ENCODE assay signal across 30 mouse cellular contexts in the genomic region with DNA sequence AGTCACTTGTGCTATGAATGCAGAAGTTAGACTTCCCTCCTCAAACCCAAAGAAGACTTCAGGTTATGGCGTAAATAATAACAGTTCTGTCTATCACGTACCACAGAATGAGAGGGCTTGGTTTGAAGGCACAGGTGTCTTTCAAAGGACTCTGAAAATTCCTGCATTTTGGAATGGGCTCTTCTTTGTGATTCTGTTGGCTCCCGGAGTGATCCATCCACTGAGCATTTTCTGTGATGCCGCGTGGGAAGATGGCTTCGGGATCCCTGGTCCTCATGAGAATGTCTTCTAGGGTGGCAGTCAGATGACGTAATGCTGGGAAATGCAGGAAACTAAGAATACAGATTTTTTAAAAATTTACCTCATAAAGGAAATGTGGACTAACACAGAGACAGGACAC. TPM values are rescaled to one million over a fixed set of nuclear protein-coding genes. Genes with fewer than 3 reads are reported as not detected.
DNase-seq lines count a peak whose midpoint lies in the region; ATAC-seq and TF ChIP-seq lines count a peak whose summit lies in the region.
"Had no signal": no experiment of that assay in that cellular context is flagged by ENCODE, and none has a peak within 500 bp of the region (broad histone marks: within the 10 kb centered on the region; RNA-seq: fewer than 3 reads in every experiment).

No protein-coding gene starts in this region.

- H3K4me1 ChIP-seq in midbrain, embryonic 16.5 days (ENCODE audit: control insufficient read depth, insufficient read depth, low read length) = no peaks in the 10 kb centered on the region

- no peak overlapping the region for H3K4me2 ChIP-seq in myocyte (ENCODE audit: low read depth)
- no peak overlapping the region for H3K4me2 ChIP-seq in midbrain, embryonic 16.5 days (ENCODE audit: low read length)

- no peak for TF ChIP-seq POLR2A in myocyte (IDR thresholded peaks at IDR 0.05; ENCODE audit: insufficient read length, low read depth)

- WGBS in midbrain, embryonic 16.5 days = 88% methylated on average over 7 of the region's 7 CpGs

- ATAC-seq in midbrain, embryonic 16.5 days = no peak
- ATAC-seq: activated CD4-positive, CD25-positive, alpha-beta regulatory T cell, adult 4 months; CD4-positive, CD25-positive, alpha-beta regulatory T cell, adult 4 months; Patski had no signal

- intact Hi-C loops in gastrocnemius, postnatal 36 days (cut with DNase I) = loop anchor here (5.0 kb wide), 1 partner anchor 115 kb away; no protein-coding TSS in a partner anchor

- H3K79me2 ChIP-seq in myocyte (ENCODE audit: control insufficient read depth, insufficient read depth) = no peaks in the 10 kb centered on the region

- no peaks in the 10 kb centered on the region for H3K36me3 ChIP-seq in myocyte (ENCODE audit: control insufficient read depth, insufficient read depth)
- H3K36me3 ChIP-seq in midbrain, embryonic 16.5 days (ENCODE audit: control insufficient read depth, insufficient read depth, low read length) = no peaks in the 10 kb centered on the region
- H3K36me3 ChIP-seq: G1E had no signal

- H3ac ChIP-seq in myocyte (ENCODE audit: control insufficient read depth, insufficient read length) = no peak overlapping the region

- no peak overlapping the region for H3K27ac ChIP-seq in midbrain, embryonic 16.5 days (ENCODE audit: low read length)

- H3K27me3 ChIP-seq in myocyte (ENCODE audit: control insufficient read depth, insufficient read depth, insufficient read length) = no peaks in the 10 kb centered on the region
- no peaks in the 10 kb centered on the region for H3K27me3 ChIP-seq in midbrain, embryonic 16.5 days (ENCODE audit: control insufficient read depth, insufficient read depth, low read depth, low read length)
- H3K27me3 ChIP-seq: CH12.LX had no signal

- DNase-seq in ES-CJ7 (ENCODE audit: low read depth, low spot score) = peak; percentile 22
- peak; percentile 82 for DNase-seq in R1 (ENCODE audit: low read depth, low spot score)
- peak; percentile 44 for DNase-seq in ZHBTc4 (ENCODE audit: low read depth, low spot score)
- DNase-seq in adrenal gland, postnatal 14 days = no peak
- DNase-seq in kidney, postnatal 14 days = no peak
- DNase-seq in gastrocnemius, postnatal 36 days = no peak
- DNase-seq: adrenal gland, adult 2 months; adrenal gland, adult 8-10 months; adrenal gland, postnatal 10 days; adrenal gland, postnatal 25 days; adrenal gland, postnatal 36 days; B cell, adult 2 months; cerebellum, adult 11 months; cerebellum, adult 11-12 months; cerebellum, adult 18-20 months; cerebellum, adult 2 months; cerebellum, adult 8-10 months; cerebellum, adult 9-10 months had no signal

- H3K9ac ChIP-seq in midbrain, embryonic 16.5 days (ENCODE audit: low read depth, low read length) = no peak overlapping the region

- no peaks in the 10 kb centered on the region for H3K9me3 ChIP-seq in midbrain, embryonic 16.5 days (replicated peaks; ENCODE audit: control insufficient read depth, low read length, poor library complexity, severe bottlenecking)
- H3K9me3 ChIP-seq: G1E had no signal

- no peak overlapping the region for H3K4me3 ChIP-seq in myocyte
- H3K4me3 ChIP-seq in midbrain, embryonic 16.5 days (ENCODE audit: low read depth, low read length) = no peak overlapping the region

TF ChIP-seq in myocyte, 11 proteins besides CTCF, POLR2A, EP300 and RAD21:
- TF ChIP-seq TCF3 (IDR thresholded peaks at IDR 0.05; ENCODE audit: insufficient read length, low read depth) (no peak), CEBPB (IDR thresholded peaks at IDR 0.05; ENCODE audit: insufficient read depth, poor library complexity, severe bottlenecking) (0 out of 2 replicates have a peak, but pooled peaks have one; percentile 7), E2F4 (IDR thresholded peaks at IDR 0.05; ENCODE audit: insufficient read depth) (no peak)

RNA-seq across cellular contexts. Expression of a gene that starts 10.6 kb away (rescaled TPM):
- polyA plus RNA-seq in myocyte (2012; fragmentation: generic; extraction: Trizol) = not detected
- polyA plus RNA-seq in midbrain, embryonic 16.5 days (2015; fragmentation: Nextera tagmentation; extraction: Ambion mirVana) = not detected in 2 replicates
- total RNA-seq in adrenal gland, postnatal 14 days (2021) = not detected in 2 replicates
- not detected for total RNA-seq in gastrocnemius, postnatal 36 days (2021)
- total RNA-seq: adrenal gland, adult 18-20 months; adrenal gland, adult 2 months; adrenal gland, adult 8-10 months; adrenal gland, postnatal 10 days; adrenal gland, postnatal 25 days; adrenal gland, postnatal 36 days; adrenal gland, postnatal 4 days; CH12.LX; ES-E14; G1E; MEL had no signal
- polyA plus RNA-seq: activated CD4-positive, CD25-positive, alpha-beta regulatory T cell, adult 4 months; adrenal gland, adult 2 months; C2C12; CD4-positive, CD25-positive, alpha-beta regulatory T cell, adult 4 months; G1E; Patski had no signal

RNA-seq across cellular contexts. Expression of a gene that starts 31.3 kb away (rescaled TPM):
- 6.0 TPM for polyA plus RNA-seq in myocyte (2012; fragmentation: generic; extraction: Trizol)
- 4.1 and 5.3 TPM in 2 replicates for polyA plus RNA-seq in midbrain, embryonic 16.5 days (2015; fragmentation: Nextera tagmentation; extraction: Ambion mirVana)
- 5.0 and 5.5 TPM in 2 replicates for total RNA-seq in adrenal gland, postnatal 14 days (2021)
- 1 to 10 TPM; 1.2 to 2.9 TPM for total RNA-seq in gastrocnemius, postnatal 36 days (2021)
- total RNA-seq: MEL had no signal
- polyA plus RNA-seq: activated CD4-positive, CD25-positive, alpha-beta regulatory T cell, adult 4 months; G1E; Patski had no signal

Comparison
In these comparisons a context has a peak if more than half of its experiments do, and no peak if none do; other contexts are left out.
1. DNase-seq: peak in ES-CJ7 (single experiment), R1 (single experiment) and ZHBTc4 (single experiment); none in adrenal gland, postnatal 14 days (single experiment), kidney, postnatal 14 days (single experiment) and gastrocnemius, postnatal 36 days (0 of 2).